Mouse (Mus musculus) right cerebral cortex, postnatal 4 days (tissue): ENCODE results near the gene Nav2.

Experiments used
- DNase-seq: peaks from one replicate; pipeline ENCODE4 v3.0.0-alpha.2; 2022

Gene Nav2

GRCm38 (mm10) chr7:49540181-49540580 lies 631.7 kb downstream of the Nav2 start:
- DNase-seq, result no peak

- no peak for DNase-seq
Observed at GRCm38 (mm10) chr7:49542135-49542534, 633.6 kb downstream of the Nav2 start.

GRCm38 (mm10) chr7:49544775-49545705 lies 636.5 kb downstream of the Nav2 start:
- DNase-seq, result no peak

GRCm38 (mm10) chr7:49545706-49546097 lies 637.2 kb downstream of the Nav2 start:
- DNase-seq, result no peak

DNA sequence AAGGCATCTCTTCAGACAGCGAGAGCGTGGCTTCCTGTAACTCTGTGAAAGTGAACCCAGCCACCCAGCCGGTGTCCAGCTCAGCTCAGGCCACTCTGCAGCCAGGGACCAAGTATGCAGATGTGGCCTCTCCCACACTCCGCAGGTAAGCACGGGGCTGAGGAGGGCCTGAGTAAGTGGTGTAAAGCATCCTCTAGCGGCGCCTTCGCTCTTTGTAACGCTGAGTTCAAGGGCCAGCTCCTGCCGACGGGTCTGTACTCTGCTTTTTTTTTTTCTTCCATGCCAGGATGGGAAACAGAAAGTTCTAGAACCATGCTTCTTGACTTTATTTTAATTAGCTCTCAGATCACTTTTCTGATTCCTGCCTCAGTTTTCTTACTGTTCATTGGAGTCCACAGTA lies 639.9 kb downstream of the Nav2 start:
- DNase-seq, result no peak

- no peak for DNase-seq
Observed at GRCm38 (mm10) chr7:49553236-49553981, 644.9 kb downstream of the Nav2 start.

- DNase-seq, result no peak
Observed at GRCm38 (mm10) chr7:49558240-49558640, 649.7 kb downstream of the Nav2 start.

- DNase-seq, result peak; percentile 52
Observed at GRCm38 (mm10) chr7:49558895-49559294, 650.4 kb downstream of the Nav2 start.

GRCm38 (mm10) chr7:49560012-49560411 lies 651.5 kb downstream of the Nav2 start:
- DNase-seq, result no peak

GRCm38 (mm10) chr7:49562404-49562803 lies 653.9 kb downstream of the Nav2 start:
- DNase-seq, result no peak

GRCm38 (mm10) chr7:49562851-49563250 lies 654.3 kb downstream of the Nav2 start:
- DNase-seq, result no peak

DNA sequence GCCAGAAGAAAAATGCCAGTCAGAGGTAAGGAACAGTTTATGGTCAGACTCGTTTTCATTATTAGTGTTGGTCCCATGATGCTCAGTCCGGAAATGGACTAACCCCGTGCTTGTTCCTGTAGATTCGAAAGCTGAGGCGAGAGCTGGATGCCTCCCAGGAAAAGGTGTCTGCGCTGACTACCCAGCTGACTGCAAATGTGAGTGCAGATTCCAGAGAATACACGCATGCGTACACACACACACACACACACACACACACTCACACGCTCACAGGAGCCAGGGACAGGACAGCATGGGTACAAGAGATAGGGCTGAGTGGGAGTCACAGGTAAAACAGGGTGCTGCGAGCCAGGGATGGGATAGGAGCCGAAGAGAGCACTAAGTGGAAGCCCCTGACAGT lies 656.6 kb downstream of the Nav2 start:
- DNase-seq, result no peak

GRCm38 (mm10) chr7:49565798-49566197 lies 657.3 kb downstream of the Nav2 start:
- DNase-seq, result no peak

GRCm38 (mm10) chr7:49567346-49568034 lies 659.0 kb downstream of the Nav2 start:
- no peak for DNase-seq

DNA sequence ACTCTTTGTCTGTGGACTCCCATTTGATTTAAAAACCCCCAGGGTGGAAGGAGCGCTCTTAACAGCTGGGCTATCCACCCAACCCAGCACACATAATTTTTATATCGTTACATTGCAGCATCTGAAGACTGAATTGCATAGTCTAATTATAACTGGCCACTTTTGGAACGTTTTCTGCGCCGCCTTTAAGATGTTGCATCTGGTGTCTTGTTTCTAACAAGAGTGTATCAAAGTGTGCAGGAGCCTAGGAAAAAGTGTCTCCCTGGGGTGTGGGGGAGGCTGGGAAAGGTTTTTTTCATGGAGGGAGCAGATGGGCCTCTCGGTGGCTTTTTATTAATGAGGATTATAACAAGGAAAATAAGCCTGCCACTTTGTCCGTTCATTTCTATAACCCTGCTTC lies 661.1 kb downstream of the Nav2 start:
- no peak for DNase-seq

GRCm38 (mm10) chr7:49571606-49572005 lies 663.1 kb downstream of the Nav2 start:
- no peak for DNase-seq

GRCm38 (mm10) chr7:49575226-49575625 lies 666.7 kb downstream of the Nav2 start:
- DNase-seq, result no peak

- DNase-seq, result no peak
Observed at GRCm38 (mm10) chr7:49577096-49577495, 668.6 kb downstream of the Nav2 start.

- DNase-seq, result no peak
Observed at GRCm38 (mm10) chr7:49581951-49582350, 673.4 kb downstream of the Nav2 start.

GRCm38 (mm10) chr7:49582551-49582950 lies 674.0 kb downstream of the Nav2 start:
- DNase-seq, result no peak

DNA sequence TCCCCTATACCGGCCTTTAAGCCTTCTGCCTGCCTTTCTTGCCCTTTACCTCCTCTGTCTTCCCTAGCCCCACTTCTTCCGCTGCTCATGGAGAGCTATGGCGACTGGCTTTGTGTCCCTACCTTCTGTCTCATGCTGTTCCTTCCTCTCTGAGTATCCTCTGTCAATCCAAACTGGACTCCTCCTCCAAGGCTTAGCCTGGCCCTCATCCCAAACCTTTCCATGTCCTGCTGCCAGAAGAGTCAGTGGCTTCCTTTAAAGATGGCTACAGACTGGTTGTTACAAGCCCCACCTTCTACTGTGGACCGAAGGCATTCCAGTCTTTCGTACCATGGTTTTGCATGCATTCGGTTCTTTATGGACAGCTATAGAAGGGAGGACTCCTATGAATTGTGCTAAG lies 674.7 kb downstream of the Nav2 start:
- DNase-seq, result no peak

- no peak for DNase-seq
Observed at GRCm38 (mm10) chr7:49586530-49587120, 678.1 kb downstream of the Nav2 start.

- no peak for DNase-seq
Observed at GRCm38 (mm10) chr7:49589635-49590034, 681.1 kb downstream of the Nav2 start.
